Mouse (Mus musculus): ENCODE measurements around the gene Neurl4. TPM values are rescaled to one million over a fixed set of nuclear protein-coding genes. Genes with fewer than 3 reads are reported as not detected.

Neurl4 gene
- polyA plus RNA-seq, 1 experiment = 98.3 TPM

GRCm38 (mm10) chr11:69918118-69918517 lies 17.2 kb downstream of the Neurl4 start:
- H3K4me1 ChIP-seq (ENCODE audit: control insufficient read depth, insufficient read depth, low read length) = peaks cover 4% of the 10 kb centered on the region
- no peak for TF ChIP-seq CTCF (IDR thresholded peaks at IDR 0.05; ENCODE audit: extremely low read depth, insufficient read depth, low read length)
- TF ChIP-seq POLR2A (IDR thresholded peaks at IDR 0.05; ENCODE audit: extremely low read depth, insufficient read depth, low read length) = no peak

GRCm38 (mm10) chr11:69919053-69919452 lies 18.2 kb downstream of the Neurl4 start:
- H3K4me3 ChIP-seq (ENCODE audit: insufficient read depth, low read length) = no peak overlapping the region; the same call in 1 of the 2 replicates
- H3K4me1 ChIP-seq (ENCODE audit: control insufficient read depth, insufficient read depth, low read length) = peaks cover 4% of the 10 kb centered on the region
- H3K27ac ChIP-seq (ENCODE audit: insufficient read depth, low read length) = no peak overlapping the region
- TF ChIP-seq POLR2A (IDR thresholded peaks at IDR 0.05; ENCODE audit: extremely low read depth, insufficient read depth, low read length) (no peak), CTCF (IDR thresholded peaks at IDR 0.05; ENCODE audit: extremely low read depth, insufficient read depth, low read length) (no peak)

More at GRCm38 (mm10) chr11:69918118-69918517, 17.2 kb downstream of the Neurl4 start:
- no peak overlapping the region for H3K4me3 ChIP-seq (ENCODE audit: insufficient read depth, low read length)
- no peak overlapping the region for H3K27ac ChIP-seq (ENCODE audit: insufficient read depth, low read length)

- H3K4me3 ChIP-seq (ENCODE audit: insufficient read depth, low read length) = peak overlapping the region; percentile 52
- TF ChIP-seq POLR2A (IDR thresholded peaks at IDR 0.05; ENCODE audit: extremely low read depth, insufficient read depth, low read length) (no peak), CTCF (IDR thresholded peaks at IDR 0.05; ENCODE audit: extremely low read depth, insufficient read depth, low read length) (no peak)
- peak overlapping the region; percentile 10; the same call in 1 of the 2 replicates for H3K27ac ChIP-seq (ENCODE audit: insufficient read depth, low read length)
- peaks cover 4% of the 10 kb centered on the region for H3K4me1 ChIP-seq (ENCODE audit: control insufficient read depth, insufficient read depth, low read length)
These were observed 18.9 kb downstream of the Neurl4 start for GRCm38 (mm10) chr11:69919661-69920265.

GRCm38 (mm10) chr11:69920266-69921031 lies 19.6 kb downstream of the Neurl4 start:
- Histone ChIP-seq H3K4me3 (ENCODE audit: insufficient read depth, low read length) (peak overlapping the region; percentile 52), H3K4me1 (ENCODE audit: control insufficient read depth, insufficient read depth, low read length) (peaks cover 1% of the 10 kb centered on the region), H3K27ac (ENCODE audit: insufficient read depth, low read length) (peak overlapping the region; percentile 92)
- TF ChIP-seq CTCF (IDR thresholded peaks at IDR 0.05; ENCODE audit: extremely low read depth, insufficient read depth, low read length) (no peak), POLR2A (IDR thresholded peaks at IDR 0.05; ENCODE audit: extremely low read depth, insufficient read depth, low read length) (no peak)

- H3K4me1 ChIP-seq (ENCODE audit: control insufficient read depth, insufficient read depth, low read length) = peaks cover 1% of the 10 kb centered on the region
- H3K4me3 ChIP-seq (ENCODE audit: insufficient read depth, low read length) = peak within 1 kb of the TSS; percentile 54
- TF ChIP-seq CTCF (IDR thresholded peaks at IDR 0.05; ENCODE audit: extremely low read depth, insufficient read depth, low read length) (peak; percentile 41; the same call in 1 of the 2 replicates), POLR2A (IDR thresholded peaks at IDR 0.05; ENCODE audit: extremely low read depth, insufficient read depth, low read length) (peak; percentile 93)
- peak within 1 kb of the TSS; percentile 92 for H3K27ac ChIP-seq (ENCODE audit: insufficient read depth, low read length)
These were observed 20.5 kb downstream of the Neurl4 start, which contains the start of gene Eif5a for GRCm38 (mm10) chr11:69921114-69922011. Eif5a (minus strand) TSS chr11:69921958.

GRCm38 (mm10) chr11:69922012-69922756 lies 21.3 kb downstream of the Neurl4 start:
- TF ChIP-seq CTCF (IDR thresholded peaks at IDR 0.05; ENCODE audit: extremely low read depth, insufficient read depth, low read length) (no peak), POLR2A (IDR thresholded peaks at IDR 0.05; ENCODE audit: extremely low read depth, insufficient read depth, low read length) (no peak)
- H3K27ac ChIP-seq (ENCODE audit: insufficient read depth, low read length) = peak overlapping the region; percentile 26; the same call in 1 of the 2 replicates
- H3K4me1 ChIP-seq (ENCODE audit: control insufficient read depth, insufficient read depth, low read length) = peaks cover 1% of the 10 kb centered on the region
- peak overlapping the region; percentile 54 for H3K4me3 ChIP-seq (ENCODE audit: insufficient read depth, low read length)

GRCm38 (mm10) chr11:69922796-69923195 lies 21.9 kb downstream of the Neurl4 start:
- peaks cover 1% of the 10 kb centered on the region for H3K4me1 ChIP-seq (ENCODE audit: control insufficient read depth, insufficient read depth, low read length)
- H3K27ac ChIP-seq (ENCODE audit: insufficient read depth, low read length) = no peak overlapping the region
- no peak overlapping the region for H3K4me3 ChIP-seq (ENCODE audit: insufficient read depth, low read length)
- TF ChIP-seq POLR2A (IDR thresholded peaks at IDR 0.05; ENCODE audit: extremely low read depth, insufficient read depth, low read length) = no peak

GRCm38 (mm10) chr11:69927501-69927900 lies 26.6 kb downstream of the Neurl4 start:
- no peak overlapping the region for H3K27ac ChIP-seq (ENCODE audit: insufficient read depth, low read length)
- TF ChIP-seq POLR2A (IDR thresholded peaks at IDR 0.05; ENCODE audit: extremely low read depth, insufficient read depth, low read length) (no peak), CTCF (IDR thresholded peaks at IDR 0.05; ENCODE audit: extremely low read depth, insufficient read depth, low read length) (no peak)
- no peak overlapping the region for H3K4me3 ChIP-seq (ENCODE audit: insufficient read depth, low read length)
- H3K4me1 ChIP-seq (ENCODE audit: control insufficient read depth, insufficient read depth, low read length) = no peaks in the 10 kb centered on the region
